Mouse (Mus musculus) small intestine, adult 2 months (tissue): ENCODE measurements around the gene Fasn. TPM values are rescaled to one million over a fixed set of nuclear protein-coding genes. Genes with fewer than 3 reads are reported as not detected.

Experiments used
- H3K27ac ChIP-seq: fragments of 200-500 bp; 2 replicates; pipeline ENCODE4 v1.5.1; 2012; ENCODE audit warnings: low read depth, low read length, control low read depth, inconsistent platforms; ENCODE audit not compliant: insufficient read depth
- H3K27me3 ChIP-seq: fragments of 200-500 bp; 2 replicates; pipeline ENCODE4 v1.6.1; 2012; ENCODE audit warnings: mild to moderate bottlenecking, moderate library complexity, low read length, inconsistent platforms; ENCODE audit not compliant: control insufficient read depth, insufficient read depth
- H3K36me3 ChIP-seq: fragments of 200-500 bp; 2 replicates; pipeline ENCODE4 v1.6.1; 2012; ENCODE audit warnings: mild to moderate bottlenecking, low read length, control low read depth, inconsistent platforms; ENCODE audit not compliant: control insufficient read depth, insufficient read depth
- H3K4me1 ChIP-seq: fragments of 200-500 bp; 2 replicates; pipeline ENCODE4 v1.6.1; 2012; ENCODE audit warnings: low read length, inconsistent platforms, mixed read lengths; ENCODE audit not compliant: control insufficient read depth, insufficient read depth, insufficient read length
- H3K4me3 ChIP-seq: fragments of 200-500 bp; 2 replicates; pipeline ENCODE4 v1.5.1; 2012; ENCODE audit warnings: low read depth, mild to moderate bottlenecking, control low read depth, inconsistent platforms, low read length, moderate library complexity
- CTCF ChIP-seq: fragments of 200-500 bp; IDR thresholded peaks from 2 replicates; pipeline ENCODE4 v1.5.1; 2012; ENCODE audit warnings: low read depth, mild to moderate bottlenecking, control low read depth, inconsistent platforms, low read length, moderate library complexity, mixed read lengths; ENCODE audit not compliant: insufficient replicate concordance, insufficient read length; ENCODE audit errors: extremely low read depth
- POLR2A ChIP-seq: fragments of 200-500 bp; IDR thresholded peaks from 2 replicates; pipeline ENCODE4 v1.6.1; 2012; ENCODE audit warnings: low read depth, mild to moderate bottlenecking, control low read depth, inconsistent platforms, low read length, moderate library complexity
- WGBS: fragments of 180-500 bp; shearing (Covaris S2); methylation state at CpG from one replicate; pipeline ENCODE4 v1.1.7; 2018; 5-methylcytosine and 5-hydroxymethylcytosine counted together
- polyA plus RNA-seq: library from polyadenylated mRNA; depleted of rRNA; stranded (reverse); fragments of >200 nt; gene quantifications from 2 replicates; pipeline ENCODE4 v1.2.3, GENCODE M21; 2012

The Fasn gene
- polyA plus RNA-seq, 1 experiment = 151 TPM

DNA sequence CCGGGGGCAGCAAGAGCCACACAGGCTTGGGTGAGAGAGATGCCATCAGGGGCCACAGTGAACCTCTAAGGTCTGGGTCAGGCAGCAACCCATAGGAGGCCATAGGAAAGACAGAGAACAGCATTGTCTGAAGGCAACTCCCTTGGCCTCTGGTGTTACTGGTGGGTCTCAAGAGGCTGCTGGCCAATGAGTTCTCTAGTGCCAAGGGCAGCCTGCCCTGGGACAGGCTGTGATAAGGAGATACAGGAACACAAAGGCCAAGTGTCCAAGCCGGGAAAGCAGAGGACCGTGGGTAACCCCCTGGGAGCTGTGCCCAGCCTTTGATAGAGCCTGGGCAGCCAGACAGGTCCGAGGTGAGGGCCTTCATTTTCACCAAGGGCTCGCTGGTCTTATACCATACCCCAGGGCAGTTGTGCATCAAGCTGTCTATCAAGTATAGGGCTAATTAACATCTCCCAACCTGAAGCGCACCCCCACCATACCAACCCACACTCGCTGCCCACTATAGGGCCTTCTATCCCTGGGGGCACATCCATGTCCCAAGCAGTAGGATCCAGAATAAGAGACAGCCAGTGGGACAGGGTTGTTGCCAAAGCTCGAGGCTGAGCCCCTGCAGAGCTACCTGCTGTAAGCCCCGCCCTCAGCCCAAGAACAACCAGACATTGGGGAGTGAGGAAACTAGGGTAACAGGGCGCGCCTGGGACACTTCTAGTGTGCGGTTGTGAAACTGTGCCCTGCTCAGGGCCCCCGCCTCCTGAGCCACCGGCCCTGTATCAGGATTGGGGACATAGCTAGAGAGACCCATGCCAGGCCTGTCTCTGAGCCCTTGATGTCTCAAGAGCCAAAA is 3.0 kb downstream of the Fasn start:
- WGBS = 64% methylated on average over 14 of the region's 14 CpGs
- peaks cover 14% of the 10 kb centered on the region for H3K4me1 ChIP-seq
- no peak overlapping the region for H3K27ac ChIP-seq
- H3K4me3 ChIP-seq = no peak overlapping the region
- peaks cover 41% of the 10 kb centered on the region for H3K36me3 ChIP-seq
- TF ChIP-seq POLR2A = no peak
- H3K27me3 ChIP-seq = no peaks in the 10 kb centered on the region

GRCm38 (mm10) chr11:120820546-120820945 is 3.8 kb downstream of the Fasn start:
- no peak overlapping the region for H3K4me3 ChIP-seq
- peaks cover 48% of the 10 kb centered on the region for H3K36me3 ChIP-seq
- WGBS = 92% methylated on average over 14 of the region's 14 CpGs
- TF ChIP-seq CTCF = no peak
- no peak for TF ChIP-seq POLR2A
- no peaks in the 10 kb centered on the region for H3K27me3 ChIP-seq
- peaks cover 14% of the 10 kb centered on the region for H3K4me1 ChIP-seq
- no peak overlapping the region for H3K27ac ChIP-seq

GRCm38 (mm10) chr11:120819556-120819955 is 4.8 kb downstream of the Fasn start:
- WGBS = 94% methylated on average over 6 of the region's 6 CpGs
- no peak for TF ChIP-seq CTCF
- no peak for TF ChIP-seq POLR2A
- Histone ChIP-seq H3K4me3 (no peak overlapping the region), H3K27ac (no peak overlapping the region), H3K36me3 (peaks cover 58% of the 10 kb centered on the region), H3K27me3 (no peaks in the 10 kb centered on the region), H3K4me1 (peaks cover 14% of the 10 kb centered on the region)

DNA sequence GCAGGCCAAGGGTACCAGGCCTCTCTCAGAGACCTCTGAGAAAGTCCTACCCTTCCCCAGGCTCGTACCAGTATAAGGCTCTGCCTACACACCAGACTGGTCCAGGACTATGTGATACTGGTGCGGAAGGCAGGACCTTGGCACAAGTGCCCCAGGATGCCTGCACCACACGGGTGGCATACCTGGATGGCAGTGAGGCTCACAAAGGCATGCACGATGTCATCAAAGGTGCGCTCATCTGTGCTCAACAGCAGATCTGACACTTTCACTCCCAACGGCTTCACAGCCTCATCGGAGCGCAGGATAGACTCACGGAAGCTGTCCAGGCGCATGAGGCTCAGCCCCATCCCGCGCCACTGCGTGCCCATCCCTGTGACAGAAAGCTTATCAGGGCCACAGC is 6.1 kb downstream of the Fasn start:
- H3K36me3 ChIP-seq = peaks cover 71% of the 10 kb centered on the region
- no peaks in the 10 kb centered on the region for H3K27me3 ChIP-seq
- WGBS = 95% methylated on average over 13 of the region's 13 CpGs
- H3K4me3 ChIP-seq = no peak overlapping the region
- no peak for TF ChIP-seq POLR2A
- no peak for TF ChIP-seq CTCF
- no peak overlapping the region for H3K27ac ChIP-seq
- H3K4me1 ChIP-seq = peaks cover 14% of the 10 kb centered on the region

DNA sequence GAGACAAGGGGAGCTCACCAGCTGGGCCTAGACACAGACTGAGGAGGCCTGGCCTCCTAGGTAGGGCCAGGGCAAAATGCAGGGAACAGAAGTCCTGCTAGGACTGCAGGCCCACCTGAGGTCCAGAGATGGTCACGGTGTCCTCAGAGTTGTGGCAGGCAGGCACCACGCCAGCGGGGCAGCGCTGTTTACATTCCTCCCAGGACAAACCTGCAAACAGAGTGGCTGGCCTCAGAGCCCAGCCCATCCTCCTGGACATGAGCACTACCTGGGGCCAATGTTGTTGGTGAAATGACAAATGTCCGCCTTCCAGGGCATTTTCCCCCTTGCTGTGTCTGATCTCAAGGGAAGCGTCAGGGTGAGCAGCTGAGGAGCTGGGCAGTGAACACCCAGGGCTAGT is 7.0 kb downstream of the Fasn start:
- Histone ChIP-seq H3K4me1 (peaks cover 5% of the 10 kb centered on the region; the same call in 1 of the 2 replicates), H3K27ac (no peak overlapping the region), H3K27me3 (no peaks in the 10 kb centered on the region), H3K36me3 (peaks cover 78% of the 10 kb centered on the region), H3K4me3 (no peak overlapping the region)
- TF ChIP-seq CTCF (no peak), POLR2A (no peak)
- 97% methylated on average over 6 of the region's 6 CpGs for WGBS

DNA sequence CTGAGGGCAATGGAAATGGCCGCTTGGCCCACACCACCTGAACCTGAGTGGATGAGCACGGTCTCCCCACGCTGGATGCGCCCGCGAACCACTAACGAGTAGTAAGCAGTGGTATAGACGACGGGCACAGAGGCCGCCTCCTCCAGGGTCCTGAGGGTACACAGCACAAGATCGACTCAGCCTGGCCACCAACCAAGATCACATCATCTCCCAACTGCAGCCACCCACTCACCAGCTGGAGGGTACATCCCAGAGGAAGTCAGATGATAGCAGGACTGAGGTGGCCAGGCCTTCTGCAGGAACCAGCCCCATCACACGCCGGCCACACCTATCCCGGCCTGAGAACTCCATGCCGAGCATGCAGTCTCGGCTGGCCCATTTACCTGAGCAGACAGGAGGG is 12.3 kb downstream of the Fasn start:
- TF ChIP-seq POLR2A (no peak), CTCF (no peak)
- WGBS = 93% methylated on average over 16 of the region's 16 CpGs
- Histone ChIP-seq H3K4me1 (no peaks in the 10 kb centered on the region), H3K36me3 (peaks cover 96% of the 10 kb centered on the region), H3K4me3 (no peak overlapping the region), H3K27ac (no peak overlapping the region), H3K27me3 (no peaks in the 10 kb centered on the region)

DNA sequence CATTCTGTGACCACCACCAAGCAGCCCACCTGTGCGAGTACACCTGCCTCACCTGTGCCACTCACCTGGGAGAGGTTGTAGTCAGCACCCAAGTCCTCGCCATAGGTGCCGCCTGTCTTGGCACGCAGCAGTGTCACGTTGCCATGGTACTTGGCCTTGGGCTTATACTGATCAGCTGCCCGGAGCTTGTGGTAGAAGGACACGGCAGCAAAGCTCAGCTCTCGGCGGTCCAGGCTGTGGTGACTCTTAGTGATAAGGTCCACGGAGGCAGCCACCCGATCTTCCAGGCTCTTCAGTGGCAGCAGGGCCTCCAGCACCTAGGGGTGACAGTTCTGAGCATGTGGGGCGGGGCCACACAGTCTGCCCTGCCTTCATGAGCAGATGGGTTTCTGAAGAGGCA is 16.3 kb downstream of the Fasn start:
- no peak for TF ChIP-seq POLR2A
- no peak for TF ChIP-seq CTCF
- Histone ChIP-seq H3K4me3 (no peak overlapping the region), H3K27me3 (no peaks in the 10 kb centered on the region), H3K36me3 (peaks cover 65% of the 10 kb centered on the region), H3K27ac (no peak overlapping the region), H3K4me1 (peaks cover 12% of the 10 kb centered on the region; the same call in 1 of the 2 replicates)
- WGBS = 83% methylated on average over 12 of the region's 12 CpGs
